Mouse (Mus musculus): ENCODE data around the gene Slc16a7.

The Slc16a7 gene

GRCm38 (mm10) chr10:125388876-125389786 is at the start of gene Slc16a7:
Slc16a7 (minus strand) TSS chr10:125389465.
- DNase-seq (ENCODE audit: extremely low spot score, low spot score), result peak; percentile 82

GRCm38 (mm10) chr10:125418795-125419194 is 29.5 kb upstream of the Slc16a7 start:
- no peak for DNase-seq (ENCODE audit: extremely low spot score, low spot score)

GRCm38 (mm10) chr10:125399796-125400195 is 10.5 kb upstream of the Slc16a7 start:
- no peak for DNase-seq (ENCODE audit: extremely low spot score, low spot score)

- DNase-seq (ENCODE audit: extremely low spot score, low spot score), result no peak
Observed at GRCm38 (mm10) chr10:125390011-125390410, 746 bp upstream of the Slc16a7 start.

- DNase-seq (ENCODE audit: extremely low spot score, low spot score), result no peak
Observed at GRCm38 (mm10) chr10:125388481-125388875, 787 bp downstream of the Slc16a7 start.

- no peak for DNase-seq (ENCODE audit: extremely low spot score, low spot score)
Observed at GRCm38 (mm10) chr10:125387782-125388415, 1.4 kb downstream of the Slc16a7 start.

GRCm38 (mm10) chr10:125375526-125375925 is 13.7 kb downstream of the Slc16a7 start:
- DNase-seq (ENCODE audit: extremely low spot score, low spot score), result no peak

- DNase-seq (ENCODE audit: extremely low spot score, low spot score), result no peak
Observed at GRCm38 (mm10) chr10:125372666-125373065, 16.6 kb downstream of the Slc16a7 start.

- no peak for DNase-seq (ENCODE audit: extremely low spot score, low spot score)
Observed at GRCm38 (mm10) chr10:125371451-125371850, 17.8 kb downstream of the Slc16a7 start.

GRCm38 (mm10) chr10:125370037-125370610 is 19.1 kb downstream of the Slc16a7 start:
- DNase-seq (ENCODE audit: extremely low spot score, low spot score), result no peak

- no peak for DNase-seq (ENCODE audit: extremely low spot score, low spot score)
Observed at GRCm38 (mm10) chr10:125358479-125358878, 30.8 kb downstream of the Slc16a7 start.

- DNase-seq (ENCODE audit: extremely low spot score, low spot score), result no peak
Observed at GRCm38 (mm10) chr10:125352805-125353204, 36.5 kb downstream of the Slc16a7 start.

GRCm38 (mm10) chr10:125348171-125348570 is 41.1 kb downstream of the Slc16a7 start:
- DNase-seq (ENCODE audit: extremely low spot score, low spot score), result no peak

- DNase-seq (ENCODE audit: extremely low spot score, low spot score), result no peak
Observed at GRCm38 (mm10) chr10:125347149-125347548, 42.1 kb downstream of the Slc16a7 start.

GRCm38 (mm10) chr10:125346364-125346763 is 42.9 kb downstream of the Slc16a7 start:
- DNase-seq (ENCODE audit: extremely low spot score, low spot score), result no peak

- no peak for DNase-seq (ENCODE audit: extremely low spot score, low spot score)
Observed at GRCm38 (mm10) chr10:125345583-125345982, 43.7 kb downstream of the Slc16a7 start.

GRCm38 (mm10) chr10:125342204-125342603 is 47.1 kb downstream of the Slc16a7 start:
- DNase-seq (ENCODE audit: extremely low spot score, low spot score), result no peak

- no peak for DNase-seq (ENCODE audit: extremely low spot score, low spot score)
Observed at GRCm38 (mm10) chr10:125333799-125334198, 55.5 kb downstream of the Slc16a7 start.

- DNase-seq (ENCODE audit: extremely low spot score, low spot score), result no peak
Observed at GRCm38 (mm10) chr10:125331334-125331733, 57.9 kb downstream of the Slc16a7 start.

- DNase-seq (ENCODE audit: extremely low spot score, low spot score), result peak; percentile 42
Observed at GRCm38 (mm10) chr10:125328331-125329063, 60.8 kb downstream of the Slc16a7 start.

- DNase-seq (ENCODE audit: extremely low spot score, low spot score), result no peak
Observed at GRCm38 (mm10) chr10:125324871-125325565, 64.2 kb downstream of the Slc16a7 start.

All from neural tube, embryonic 10.5 days (tissue).